Mouse (Mus musculus) hindbrain, embryonic 16.5 days (tissue): ENCODE results near the gene Zmat5. TPM values are rescaled to one million over a fixed set of nuclear protein-coding genes. Genes with fewer than 3 reads are reported as not detected.

ENCODE experiments used
- ATAC-seq: fragments of 200-750 bp; cut with Nextera tagmentation; 2 replicates; pipeline ENCODE4 v1.8.0; 2017; ENCODE audit warnings: moderate TSS enrichment, moderate library complexity
- H3K27ac ChIP-seq: fragments of 300-500 bp; sonication (generic); 2 replicates; pipeline ENCODE4 v1.5.1; 2014; ENCODE audit warnings: low read depth, mild to moderate bottlenecking, control low read depth, low read length, moderate library complexity
- H3K27me3 ChIP-seq: fragments of 300-500 bp; sonication (generic); replicated peaks from 2 replicates; pipeline ENCODE4 v1.6.1; 2014; ENCODE audit warnings: low read length; ENCODE audit not compliant: control insufficient read depth, insufficient read depth
- H3K36me3 ChIP-seq: fragments of 300-500 bp; sonication (generic); 2 replicates; pipeline ENCODE4 v1.6.1; 2014; ENCODE audit warnings: mild to moderate bottlenecking, low read length, moderate library complexity, mixed read lengths; ENCODE audit not compliant: control insufficient read depth, insufficient read depth
- H3K4me1 ChIP-seq: fragments of 300-500 bp; sonication (generic); 2 replicates; pipeline ENCODE4 v1.6.1; 2014; ENCODE audit warnings: low read depth, low read length; ENCODE audit not compliant: control insufficient read depth, insufficient read depth
- H3K4me2 ChIP-seq: fragments of 300-500 bp; sonication (generic); 2 replicates; pipeline ENCODE4 v1.6.1; 2014; ENCODE audit warnings: mild to moderate bottlenecking, low read length, control low read depth, moderate library complexity
- H3K4me3 ChIP-seq: fragments of 300-500 bp; sonication (generic); 2 replicates; pipeline ENCODE4 v1.5.1; 2014; ENCODE audit warnings: mild to moderate bottlenecking, low read length, control low read depth, moderate library complexity
- H3K9ac ChIP-seq: fragments of 300-500 bp; sonication (generic); 2 replicates; pipeline ENCODE4 v1.6.1; 2014; ENCODE audit warnings: low read depth, mild to moderate bottlenecking, control low read depth, low read length, moderate library complexity
- H3K9me3 ChIP-seq: fragments of 300-500 bp; sonication (generic); 2 replicates; pipeline ENCODE4 v1.6.1; 2014; ENCODE audit warnings: mild to moderate bottlenecking, low read length, moderate library complexity; ENCODE audit not compliant: control insufficient read depth
- WGBS: fragments of 180-500 bp; shearing (Covaris S2); extraction: QIAGEN DNeasy Blood & Tissue Kit; methylation state at CpG from one replicate; pipeline ENCODE4 v1.1.7; 2014; 5-methylcytosine and 5-hydroxymethylcytosine counted together
- polyA plus RNA-seq: library from polyadenylated mRNA; unstranded; fragments of >200 nt; fragmentation: Nextera tagmentation; extraction: Ambion mirVana; gene quantifications from 2 replicates; pipeline ENCODE4 v1.2.1, GENCODE M21; 2015

The Zmat5 gene
- polyA plus RNA-seq, 1 experiment from 2014 or later = 63.5 TPM

GRCm38 (mm10) chr11:4685510-4685909 is 19.0 kb upstream of the Zmat5 start:
- H3K4me2 ChIP-seq = no peak overlapping the region
- no peak overlapping the region for H3K27ac ChIP-seq
- 88% methylated on average over 5 of the region's 5 CpGs for WGBS
- H3K9me3 ChIP-seq = no peaks in the 10 kb centered on the region
- ATAC-seq = no peak
- no peak overlapping the region for H3K9ac ChIP-seq
- H3K4me3 ChIP-seq = no peak overlapping the region
- H3K36me3 ChIP-seq = peaks cover 25% of the 10 kb centered on the region; the same call in 1 of the 2 replicates
- no peaks in the 10 kb centered on the region for H3K4me1 ChIP-seq
- no peaks in the 10 kb centered on the region for H3K27me3 ChIP-seq

GRCm38 (mm10) chr11:4687027-4687426 is 17.5 kb upstream of the Zmat5 start:
- H3K9ac ChIP-seq = no peak overlapping the region
- no peak overlapping the region for H3K27ac ChIP-seq
- 0 out of 2 replicates have a peak, but pooled peaks cover 11% of the 10 kb centered on the region for H3K36me3 ChIP-seq
- ATAC-seq = no peak
- H3K4me2 ChIP-seq = no peak overlapping the region
- no peak overlapping the region for H3K4me3 ChIP-seq
- 79% methylated on average over 3 of the region's 3 CpGs for WGBS
- no peaks in the 10 kb centered on the region for H3K27me3 ChIP-seq
- no peaks in the 10 kb centered on the region for H3K4me1 ChIP-seq
- H3K9me3 ChIP-seq = no peaks in the 10 kb centered on the region

GRCm38 (mm10) chr11:4687874-4688273 is 16.6 kb upstream of the Zmat5 start:
- 86% methylated on average over 3 of the region's 3 CpGs for WGBS

DNA sequence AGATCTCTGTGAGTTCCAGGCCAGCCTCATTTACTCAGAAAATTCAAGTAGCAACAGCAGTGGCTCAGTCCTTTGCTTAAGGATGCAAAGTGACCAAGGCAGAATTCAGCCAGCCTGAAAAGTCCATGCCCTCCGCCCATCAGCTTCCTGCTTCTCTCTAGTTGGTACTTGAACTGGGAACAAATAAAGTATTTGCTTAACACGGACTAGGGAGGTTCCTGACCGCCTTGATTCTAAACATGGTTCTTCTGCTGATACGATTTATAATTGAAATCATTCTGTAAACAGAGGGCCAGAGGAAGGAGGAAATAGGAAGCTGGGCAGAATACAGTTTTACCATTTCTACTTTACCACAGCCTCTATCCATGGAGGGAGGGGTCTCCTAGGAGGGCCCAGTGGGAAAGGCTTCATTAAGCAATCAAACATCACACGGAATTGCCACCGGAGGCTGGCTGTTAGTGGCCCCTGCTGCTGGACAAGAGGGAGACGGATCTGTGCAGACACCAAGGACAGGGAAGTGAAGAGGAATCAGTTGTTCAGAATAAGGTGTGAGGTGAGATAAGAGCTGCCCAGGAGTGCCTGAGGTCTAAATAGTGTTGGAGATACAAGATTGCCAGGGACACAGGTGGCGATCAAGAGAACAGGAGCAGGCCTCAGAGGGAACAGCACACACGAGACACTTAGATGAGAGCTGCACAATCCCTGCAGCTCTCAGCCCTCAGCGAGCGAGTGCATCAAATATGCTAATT is 15.7 kb upstream of the Zmat5 start:
- ATAC-seq = no peak
- Histone ChIP-seq H3K36me3 (0 out of 2 replicates have a peak, but pooled peaks cover under 1% of the 10 kb centered on the region), H3K27me3 (no peaks in the 10 kb centered on the region), H3K4me1 (no peaks in the 10 kb centered on the region), H3K9me3 (no peaks in the 10 kb centered on the region), H3K4me2 (no peak overlapping the region), H3K4me3 (no peak overlapping the region), H3K27ac (no peak overlapping the region), H3K9ac (no peak overlapping the region)
- WGBS = 62% methylated on average over 11 of the region's 11 CpGs

More at GRCm38 (mm10) chr11:4687874-4688273, 16.6 kb upstream of the Zmat5 start:
- 0 out of 2 replicates have a peak, but pooled peaks cover 10% of the 10 kb centered on the region for H3K36me3 ChIP-seq
- no peaks in the 10 kb centered on the region for H3K27me3 ChIP-seq
- no peak overlapping the region for H3K4me3 ChIP-seq
- no peak overlapping the region for H3K4me2 ChIP-seq
- no peaks in the 10 kb centered on the region for H3K9me3 ChIP-seq
- H3K9ac ChIP-seq = no peak overlapping the region
- H3K4me1 ChIP-seq = no peaks in the 10 kb centered on the region
- no peak for ATAC-seq
- no peak overlapping the region for H3K27ac ChIP-seq

- no peak overlapping the region for H3K27ac ChIP-seq
- no peaks in the 10 kb centered on the region for H3K9me3 ChIP-seq
- ATAC-seq = no peak
- H3K36me3 ChIP-seq = no peaks in the 10 kb centered on the region
- no peaks in the 10 kb centered on the region for H3K4me1 ChIP-seq
- no peak overlapping the region for H3K4me2 ChIP-seq
- H3K4me3 ChIP-seq = no peak overlapping the region
- WGBS = 82% methylated on average over 7 of the region's 7 CpGs
- H3K27me3 ChIP-seq = no peaks in the 10 kb centered on the region
- H3K9ac ChIP-seq = no peak overlapping the region
Observed at GRCm38 (mm10) chr11:4690353-4690752, 14.1 kb upstream of the Zmat5 start.

GRCm38 (mm10) chr11:4691213-4691612 is 13.3 kb upstream of the Zmat5 start:
- no peak overlapping the region for H3K4me3 ChIP-seq
- H3K36me3 ChIP-seq = no peaks in the 10 kb centered on the region
- no peak overlapping the region for H3K27ac ChIP-seq
- ATAC-seq = peak; percentile 48; the same call in 1 of the 2 replicates
- H3K9me3 ChIP-seq = no peaks in the 10 kb centered on the region
- WGBS = 56% methylated on average over 10 of the region's 10 CpGs
- no peak overlapping the region for H3K9ac ChIP-seq
- no peaks in the 10 kb centered on the region for H3K4me1 ChIP-seq
- H3K4me2 ChIP-seq = no peak overlapping the region
- no peaks in the 10 kb centered on the region for H3K27me3 ChIP-seq

DNA sequence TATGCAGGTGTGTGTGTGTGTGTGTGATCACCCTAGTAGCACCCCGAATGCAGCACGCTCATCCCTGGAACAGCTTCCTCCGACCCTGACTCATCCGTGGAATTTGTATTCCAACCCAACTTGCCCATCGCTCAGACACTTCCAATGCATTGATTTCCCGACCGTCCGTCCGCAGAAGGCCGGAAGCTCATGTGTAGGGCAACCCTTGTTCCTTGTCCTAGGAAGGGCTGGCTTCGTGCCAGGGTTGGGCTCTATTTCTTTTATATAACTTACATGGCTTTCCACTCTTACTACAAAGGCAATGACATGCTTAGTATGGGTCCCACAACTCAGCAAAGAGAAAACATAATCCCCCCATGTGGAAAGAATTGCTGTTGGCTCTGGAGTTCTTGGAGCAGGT is 12.3 kb upstream of the Zmat5 start:
- no peaks in the 10 kb centered on the region for H3K4me1 ChIP-seq
- 79% methylated on average over 11 of the region's 11 CpGs for WGBS
- H3K27me3 ChIP-seq = no peaks in the 10 kb centered on the region
- H3K4me2 ChIP-seq = no peak overlapping the region
- H3K4me3 ChIP-seq = no peak overlapping the region
- no peaks in the 10 kb centered on the region for H3K36me3 ChIP-seq
- H3K27ac ChIP-seq = no peak overlapping the region
- no peak overlapping the region for H3K9ac ChIP-seq
- no peak for ATAC-seq
- no peaks in the 10 kb centered on the region for H3K9me3 ChIP-seq

DNA sequence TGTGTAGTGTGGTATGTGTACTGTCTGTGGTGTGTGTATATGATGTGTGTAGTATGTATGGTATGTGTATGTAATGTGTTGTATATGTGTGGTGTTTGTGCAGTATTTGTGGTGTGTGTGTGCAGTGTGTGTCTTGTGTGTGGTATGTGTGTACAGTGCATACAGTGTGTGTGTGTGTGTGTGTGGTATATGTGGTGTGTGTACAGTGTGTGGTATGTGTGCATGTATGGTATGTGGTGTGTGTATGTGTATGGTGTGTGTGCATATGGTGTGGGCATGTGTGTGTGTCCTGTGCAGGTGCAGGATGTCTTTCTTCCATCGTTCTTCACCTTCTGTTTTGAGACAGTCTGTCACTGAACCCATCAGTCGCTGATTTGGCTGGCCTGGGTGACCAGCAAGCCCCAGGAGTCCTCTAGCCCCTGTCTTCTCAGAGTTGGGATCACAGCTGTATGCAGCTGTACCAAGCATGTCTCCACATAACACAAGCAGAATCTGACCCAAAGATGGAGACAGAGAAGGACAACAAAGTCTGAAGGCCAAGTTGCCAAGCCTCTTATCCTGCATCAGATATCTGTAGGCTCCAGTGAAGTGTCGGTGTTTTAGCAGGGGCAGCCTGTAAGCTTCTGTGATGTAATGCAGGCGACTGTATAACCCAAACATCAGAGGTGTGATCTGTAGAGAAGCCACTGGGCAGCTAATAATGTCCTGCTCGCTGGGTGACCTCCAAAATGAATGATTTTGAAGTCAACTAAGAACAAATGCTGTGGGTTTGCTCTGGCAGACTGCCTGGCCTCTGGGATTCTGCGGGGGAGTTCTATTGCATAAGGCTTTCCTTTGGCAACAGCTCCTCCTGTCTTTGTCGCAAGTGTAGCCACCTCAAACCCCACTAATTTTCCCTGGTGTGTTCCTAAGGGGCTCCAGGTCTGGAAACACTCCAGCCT is 7.2 kb upstream of the Zmat5 start:
- Histone ChIP-seq H3K36me3 (peaks cover 7% of the 10 kb centered on the region), H3K4me1 (no peaks in the 10 kb centered on the region), H3K4me2 (no peak overlapping the region), H3K4me3 (no peak overlapping the region), H3K9ac (no peak overlapping the region), H3K27me3 (no peaks in the 10 kb centered on the region), H3K27ac (no peak overlapping the region), H3K9me3 (no peaks in the 10 kb centered on the region)
- peak; percentile 40; the same call in 1 of the 2 replicates for ATAC-seq
- 61% methylated on average over 7 of the region's 7 CpGs for WGBS

DNA sequence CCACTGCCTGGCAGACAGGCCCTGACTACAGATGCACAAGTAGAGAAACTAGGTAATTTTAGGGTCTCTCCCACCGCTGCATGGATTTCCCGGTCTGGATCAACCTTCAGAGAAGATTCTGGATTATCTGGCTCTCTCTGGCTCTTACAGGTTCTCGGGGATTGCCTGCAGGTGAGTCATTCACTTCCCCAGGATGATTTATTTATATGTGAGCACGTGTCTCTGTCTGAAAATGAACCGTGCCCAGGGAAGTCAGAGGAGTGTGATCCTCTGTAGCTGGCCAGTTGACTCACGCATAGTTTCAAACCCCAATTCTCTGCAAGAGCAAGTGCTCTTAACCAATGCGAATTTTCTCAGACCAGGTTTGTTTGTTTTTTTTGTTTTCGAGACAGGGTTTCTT is 3.8 kb upstream of the Zmat5 start:
- 87% methylated on average over 8 of the region's 8 CpGs for WGBS
- no peak overlapping the region for H3K4me2 ChIP-seq
- H3K9ac ChIP-seq = no peak overlapping the region
- no peak overlapping the region for H3K4me3 ChIP-seq
- no peaks in the 10 kb centered on the region for H3K27me3 ChIP-seq
- no peaks in the 10 kb centered on the region for H3K9me3 ChIP-seq
- ATAC-seq = no peak
- peaks cover 15% of the 10 kb centered on the region for H3K4me1 ChIP-seq
- H3K36me3 ChIP-seq = peaks cover 7% of the 10 kb centered on the region
- H3K27ac ChIP-seq = no peak overlapping the region
